Mouse (Mus musculus): ENCODE results near the gene Nudt5. TPM values are rescaled to one million over a fixed set of nuclear protein-coding genes. Genes with fewer than 3 reads are reported as not detected.
A peak's percentile ranks its signal among the peaks of the same experiment; 100 is the strongest.

Gene Nudt5
- total RNA-seq, 2 experiments from 2014 or later, result 16.3 to 19.3 TPM

DNA sequence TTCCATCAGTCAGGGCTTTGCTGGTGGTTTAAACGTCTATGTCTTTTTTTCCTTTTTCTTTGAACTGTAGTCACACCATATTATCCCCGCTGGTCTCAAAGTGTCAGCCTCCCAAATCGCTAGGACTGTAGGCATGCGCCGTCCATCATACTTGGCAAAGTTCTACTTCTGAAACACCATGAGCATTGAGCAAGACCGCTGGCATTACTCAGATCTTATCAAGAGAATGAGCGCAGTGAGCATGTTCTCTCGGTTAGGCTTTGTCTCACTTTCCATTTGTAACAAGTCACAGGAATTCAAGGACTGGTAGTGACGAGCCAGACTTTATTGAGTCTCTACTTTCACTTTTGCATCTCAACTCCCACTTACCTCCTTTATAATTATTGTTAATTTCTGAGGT, 6.3 kb downstream of the Nudt5 start:
- intact Hi-C loops (cut with DNase I), result no loop called here
- DNase-seq (ENCODE audit: extremely low spot score in 1 of 2, low spot score in 2 of 2), result no peak

DNA sequence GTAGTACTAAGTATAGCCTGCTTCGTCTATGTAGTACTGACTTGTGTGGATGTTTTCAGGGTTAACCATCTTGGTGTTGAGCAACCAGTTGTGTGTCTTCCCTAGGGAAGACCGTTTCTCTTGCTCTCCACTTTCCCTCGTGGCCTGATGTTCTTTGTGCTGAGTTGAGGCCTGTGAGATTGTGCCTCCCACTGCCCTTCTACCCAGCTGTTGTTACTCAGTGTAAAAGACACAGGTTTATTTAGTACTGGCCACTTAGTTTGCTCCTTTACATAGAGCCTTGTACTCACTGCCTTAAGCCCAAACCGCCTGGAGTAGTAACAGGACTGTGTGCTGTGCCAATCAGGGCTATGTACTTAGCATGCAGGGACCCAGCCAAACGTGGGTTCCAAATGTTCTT, 7.0 kb downstream of the Nudt5 start:
- no peak for DNase-seq (ENCODE audit: extremely low spot score in 1 of 2, low spot score in 2 of 2)
- intact Hi-C loops (cut with DNase I), result no loop called here

DNA sequence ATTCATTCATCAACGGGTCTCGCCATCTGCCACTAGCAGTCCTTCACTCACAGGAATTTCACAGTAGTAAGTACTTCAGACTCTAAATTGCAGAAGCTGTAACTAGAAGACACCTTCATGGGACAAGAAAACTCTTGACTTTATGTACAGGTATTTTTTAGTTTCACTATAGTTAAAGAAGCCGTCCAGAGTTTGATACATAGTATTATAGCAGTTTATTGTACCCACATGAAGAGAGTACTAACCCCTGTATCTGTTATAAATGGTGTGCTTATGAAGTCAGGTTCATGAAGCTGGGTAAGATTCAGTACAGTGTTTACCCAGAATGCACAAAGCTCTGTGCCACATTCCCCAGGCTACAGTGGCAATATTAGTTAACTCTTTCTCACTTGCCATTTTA, 18.0 kb downstream of the Nudt5 start, which contains the start of gene Gm13199:
Gene Gm13199 (minus strand): TSS at position 101 of the 400 bp plus-strand sequence.
- DNase-seq (ENCODE audit: extremely low spot score in 1 of 2, low spot score in 2 of 2), result no peak

DNA sequence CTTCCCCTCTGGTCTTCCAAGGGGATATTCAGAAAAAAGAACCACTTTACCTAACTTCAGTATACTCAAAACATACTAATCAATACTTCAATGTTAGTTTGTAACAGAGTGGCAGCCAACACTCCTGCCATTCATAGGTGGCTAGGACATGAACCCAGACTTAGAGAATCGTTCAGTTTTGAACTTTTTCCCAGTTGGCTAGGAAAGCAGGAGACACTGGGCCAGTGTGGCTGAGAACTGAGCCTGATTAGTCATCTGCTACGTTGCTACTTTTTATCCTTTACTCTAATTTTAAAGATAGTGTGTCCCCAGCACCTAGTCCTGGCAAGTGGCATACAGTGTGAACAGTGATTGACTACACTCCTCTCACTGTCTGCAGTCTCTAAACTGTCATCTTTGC, 22.9 kb downstream of the Nudt5 start:
- DNase-seq (ENCODE audit: extremely low spot score in 1 of 2, low spot score in 2 of 2), result no peak
- intact Hi-C loops (cut with DNase I), result no loop called here

More for the DNA sequence above, 18.0 kb downstream of the Nudt5 start, which contains the start of gene Gm13199:
- intact Hi-C loops (cut with DNase I), result no loop called here

DNA sequence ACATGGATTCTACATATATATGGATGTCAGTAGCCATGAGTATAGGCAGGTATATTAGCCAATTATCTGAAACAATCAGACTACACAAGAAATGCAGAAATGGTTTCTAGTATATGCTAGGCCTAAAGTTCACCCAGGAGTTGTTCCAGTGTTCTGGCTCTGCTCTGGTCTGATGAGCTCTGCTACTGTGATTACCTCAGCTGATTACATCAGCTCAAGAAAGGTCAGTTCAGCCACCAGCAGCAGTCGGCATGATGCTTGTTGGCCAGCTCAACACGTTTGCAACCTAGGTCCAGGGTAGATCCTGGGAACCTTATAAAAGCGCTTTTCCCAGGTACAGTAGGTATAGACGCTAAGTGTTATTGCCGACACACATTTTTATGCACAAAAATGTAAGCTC, 24.9 kb downstream of the Nudt5 start:
- no peak for DNase-seq (ENCODE audit: extremely low spot score in 1 of 2, low spot score in 2 of 2)
- intact Hi-C loops (cut with DNase I), result no loop called here

DNA sequence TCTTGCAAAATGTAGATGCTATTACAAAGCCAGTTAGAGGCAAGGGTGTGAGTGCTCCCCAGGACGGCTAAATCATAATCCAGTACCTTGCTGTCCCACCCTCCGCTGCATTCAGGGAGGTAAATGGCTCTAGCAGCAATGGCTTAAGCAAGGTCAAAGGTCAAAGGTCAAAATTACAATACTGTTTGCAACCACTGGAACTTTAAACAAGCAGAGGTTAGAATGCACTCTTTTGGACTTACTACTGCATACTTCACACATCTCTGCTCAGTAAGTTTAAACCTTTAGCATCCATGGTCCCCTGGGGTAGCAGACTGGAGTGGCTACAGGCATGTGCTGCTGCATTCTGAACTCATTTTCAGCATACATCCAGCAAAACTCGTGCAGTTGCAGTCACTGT, 32.6 kb downstream of the Nudt5 start:
- intact Hi-C loops (cut with DNase I), result no loop called here

DNA sequence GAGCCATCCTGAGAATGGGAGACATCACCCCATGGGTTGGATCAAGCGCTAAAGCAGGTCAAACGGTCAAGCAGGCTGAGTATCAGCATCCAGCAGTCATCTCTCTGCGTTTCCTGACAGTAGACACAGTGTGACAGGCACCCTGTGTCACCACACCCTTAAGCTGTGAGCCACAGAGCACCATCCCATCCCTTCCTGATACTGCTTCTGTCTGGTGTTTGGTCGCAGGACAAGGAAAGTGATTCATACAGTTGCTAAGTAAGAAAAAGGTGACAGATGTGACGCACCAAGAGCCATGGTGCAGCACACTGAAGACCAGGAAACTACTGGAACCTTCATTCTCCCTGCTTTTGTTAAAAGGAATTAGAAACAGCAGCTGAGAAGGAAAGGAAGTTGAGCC, 44.0 kb downstream of the Nudt5 start:
- intact Hi-C loops (cut with DNase I), result no loop called here
- DNase-seq (ENCODE audit: extremely low spot score in 1 of 2, low spot score in 2 of 2), result no peak

More for the DNA sequence above, 32.6 kb downstream of the Nudt5 start:
- no peak for DNase-seq (ENCODE audit: extremely low spot score in 1 of 2, low spot score in 2 of 2)

DNA sequence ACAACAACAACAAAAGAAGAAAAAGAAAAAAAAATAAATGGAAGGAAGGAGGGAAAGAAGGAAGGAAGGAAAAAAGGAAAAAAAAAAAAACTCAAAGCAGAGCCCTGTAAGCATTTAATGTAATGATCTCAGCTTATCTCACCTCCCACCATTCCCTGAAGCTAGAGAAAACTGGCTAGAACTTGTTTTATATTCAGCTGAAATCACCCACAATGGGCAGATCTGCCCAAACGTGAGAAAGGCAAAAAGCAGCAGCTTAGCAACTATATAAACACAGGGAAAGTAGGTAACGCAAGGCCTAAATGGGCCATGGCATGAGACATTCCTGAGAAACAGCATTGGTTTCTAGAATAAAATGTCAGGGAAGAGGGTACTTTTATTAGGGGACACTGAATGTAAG, 44.6 kb downstream of the Nudt5 start:
- no peak for DNase-seq (ENCODE audit: extremely low spot score in 1 of 2, low spot score in 2 of 2)
- intact Hi-C loops (cut with DNase I), result no loop called here

DNA sequence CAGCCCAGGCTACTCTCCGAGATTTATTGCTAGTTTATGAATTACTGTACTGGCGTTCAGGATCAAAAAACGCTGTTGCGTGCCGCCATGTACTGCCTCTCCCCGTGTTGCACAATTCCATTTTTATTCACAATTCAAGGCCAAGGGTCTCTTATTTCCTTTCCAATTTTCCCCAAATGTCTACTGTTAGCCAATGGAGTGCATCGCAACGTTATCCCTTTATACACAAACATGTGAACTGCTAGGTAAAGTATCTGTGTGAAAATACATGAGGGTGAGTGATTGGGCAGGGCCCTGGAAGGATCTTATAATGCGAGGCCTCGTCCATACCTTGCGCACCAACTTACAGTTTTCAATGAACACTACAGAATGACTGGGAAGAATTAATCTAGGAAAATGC, 49.5 kb downstream of the Nudt5 start:
- DNase-seq (ENCODE audit: extremely low spot score in 1 of 2, low spot score in 2 of 2), result no peak
- intact Hi-C loops (cut with DNase I), result no loop called here

DNA sequence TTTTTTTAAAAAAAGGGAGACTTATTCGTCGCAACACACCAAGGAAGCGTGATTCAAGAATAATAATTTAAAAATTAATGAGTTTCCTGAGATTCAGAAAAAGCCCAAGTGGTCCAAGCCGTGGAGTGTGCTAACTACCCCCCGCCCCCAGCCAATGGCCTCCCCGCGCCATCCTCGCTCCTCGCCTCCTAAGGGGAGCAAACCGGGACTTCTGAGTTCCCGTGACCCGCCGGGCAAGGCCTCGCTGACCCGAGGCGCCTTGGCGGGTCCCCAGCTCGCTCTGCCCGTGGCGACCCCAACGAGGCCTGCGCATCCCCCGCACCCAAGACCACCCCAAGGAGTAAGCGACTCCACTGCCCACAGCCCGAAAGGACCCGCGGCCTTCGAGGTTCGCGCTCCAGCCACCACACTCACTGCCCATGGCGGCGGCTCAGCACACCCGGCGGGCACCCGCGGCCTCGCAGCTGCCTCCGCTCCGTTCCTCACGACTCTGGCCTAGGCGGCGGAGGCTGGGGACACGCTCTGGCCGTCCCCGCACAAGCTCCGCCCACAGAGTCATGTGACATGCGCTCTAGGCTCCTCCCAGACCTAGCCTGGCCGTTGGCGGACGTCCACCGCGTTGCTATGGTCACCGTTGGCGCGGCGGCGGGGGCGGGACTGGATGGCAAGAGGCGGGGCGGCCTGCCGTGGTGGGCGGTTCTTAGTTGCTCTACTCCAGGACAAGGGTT, 50.2 kb downstream of the Nudt5 start, which contains the start of gene Sec61a2:
Gene Sec61a2 (minus strand): TSS at position 590 of the 728 bp plus-strand sequence.
- DNase-seq (ENCODE audit: extremely low spot score in 1 of 2, low spot score in 2 of 2), result peak; percentile 98 to 99
- intact Hi-C loops (cut with DNase I), result no loop called here

DNA sequence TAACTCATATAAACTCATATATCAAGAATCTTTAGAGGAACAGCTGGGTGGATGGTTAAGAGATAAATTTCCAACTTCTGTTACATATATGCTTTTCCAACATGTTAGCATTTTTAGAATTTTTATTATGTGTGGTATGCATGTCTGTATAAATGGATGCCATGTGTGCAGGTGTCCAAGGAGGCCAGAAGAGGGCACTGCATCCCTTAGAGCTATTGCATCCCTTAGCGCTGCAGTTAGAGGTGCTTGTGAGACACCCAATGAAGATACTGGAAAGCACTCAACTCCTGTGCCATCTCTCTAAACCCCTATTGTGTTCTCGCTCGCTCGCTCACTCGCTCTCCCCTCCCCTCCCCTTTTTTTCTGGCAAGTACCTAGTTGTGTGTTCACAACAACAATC, 55.3 kb downstream of the Nudt5 start:
- intact Hi-C loops (cut with DNase I), result no loop called here
- peak in 1 of 2 experiments; percentile 33 for DNase-seq (ENCODE audit: extremely low spot score in 1 of 2, low spot score in 2 of 2)

DNA sequence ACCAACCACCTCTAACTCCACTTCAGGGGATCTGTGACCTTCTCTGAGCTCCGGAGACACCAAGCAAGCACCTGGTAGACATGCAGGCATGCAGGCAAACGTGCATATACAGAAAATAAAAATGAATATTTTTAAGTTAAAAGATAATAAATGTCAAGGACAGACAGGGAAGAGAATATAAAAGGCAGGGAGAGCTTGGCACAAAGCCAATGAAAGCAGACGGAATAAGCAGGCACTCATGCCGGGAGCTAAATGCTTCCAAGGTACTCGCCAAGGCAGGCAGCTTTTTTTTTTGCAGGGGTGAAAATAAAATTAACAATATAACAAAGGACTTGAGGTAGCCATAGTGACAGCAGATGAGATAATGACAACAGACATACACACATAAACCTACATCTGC, 61.3 kb downstream of the Nudt5 start:
- DNase-seq (ENCODE audit: extremely low spot score in 1 of 2, low spot score in 2 of 2), result peak; percentile 29 to 41
- intact Hi-C loops (cut with DNase I), result no loop called here

DNA sequence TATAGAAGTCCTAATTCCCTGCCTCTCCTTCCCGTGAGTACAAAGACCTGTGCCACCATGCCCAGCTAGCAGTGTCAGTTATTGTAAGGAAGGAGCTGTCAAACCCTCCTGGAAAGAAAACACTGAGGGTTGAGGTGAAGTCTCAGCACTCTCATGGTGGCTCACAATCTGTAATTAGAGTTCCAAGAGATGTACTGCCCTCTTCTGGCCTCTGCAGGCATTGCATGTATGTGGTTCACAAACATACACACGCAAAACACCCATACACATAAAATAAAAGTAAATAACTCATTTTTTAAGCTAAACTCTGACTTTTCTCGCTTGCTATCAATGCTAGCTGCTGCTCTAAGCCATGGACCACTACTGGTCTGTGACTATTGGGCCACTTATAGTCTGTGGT, 61.8 kb downstream of the Nudt5 start:
- DNase-seq (ENCODE audit: extremely low spot score in 1 of 2, low spot score in 2 of 2), result peak in 1 of 2 experiments; percentile 37
- intact Hi-C loops (cut with DNase I), result no loop called here

DNA sequence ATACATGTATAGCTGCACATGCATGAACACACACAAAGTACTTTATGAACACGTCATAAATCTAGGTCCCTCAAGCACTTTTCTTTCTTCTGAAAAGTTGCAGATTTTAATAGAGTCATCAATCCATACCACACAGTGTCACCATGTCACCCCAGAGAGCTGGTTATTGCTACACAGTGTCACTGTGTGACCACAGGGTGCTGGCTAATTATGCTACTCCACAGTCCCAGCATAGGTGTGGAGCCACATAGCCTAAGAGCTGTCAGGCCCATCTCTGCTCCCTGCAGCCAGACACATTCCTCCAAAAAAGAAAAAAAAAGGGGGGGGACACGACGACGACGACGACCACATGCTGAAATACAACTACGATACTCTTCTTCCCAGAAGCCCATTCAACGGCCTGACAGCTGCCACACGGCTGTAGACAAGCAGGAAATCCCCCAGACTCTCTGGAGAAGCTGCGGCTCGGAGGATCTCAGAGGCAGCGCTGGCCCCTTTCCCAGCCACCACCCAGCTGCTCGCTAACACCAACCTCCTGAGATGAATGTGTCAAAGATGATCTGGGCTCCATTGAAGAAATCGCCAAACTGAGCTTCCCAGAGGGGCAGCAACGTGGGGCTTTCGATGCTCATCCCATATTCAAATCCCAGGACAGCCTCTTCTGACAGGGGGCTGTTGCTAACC, 66.6 kb downstream of the Nudt5 start:
- intact Hi-C loops (cut with DNase I), result no loop called here
- peak in 1 of 2 experiments; percentile 41 for DNase-seq (ENCODE audit: extremely low spot score in 1 of 2, low spot score in 2 of 2)

Other genes starting within 250 kb of the Nudt5 start
- 100 to 1,000 TPM in 1 of 2 experiments, 10 to 100 TPM in 1; 99.2 to 101 TPM for gene Camk1d, start 130.5 kb upstream of the Nudt5 start, total RNA-seq (2021)
- 100 to 1,000 TPM; 119 to 123 TPM for gene Cdc123, start 145 bp downstream of the Nudt5 start, total RNA-seq (2021)
- under 1 TPM; 0.49 to 0.67 TPM for gene Gm13199, start 17.9 kb downstream of the Nudt5 start, total RNA-seq (2021)
- 100 to 1,000 TPM; 118 to 119 TPM for gene Sec61a2, start 50.4 kb downstream of the Nudt5 start, total RNA-seq (2021)
- gene Dhtkd1, start 97.8 kb downstream of the Nudt5 start, total RNA-seq (2021), result 1 to 10 TPM; 8.0 to 9.2 TPM
- gene Upf2, start 106.5 kb downstream of the Nudt5 start, total RNA-seq (2021), result 10 to 100 TPM; 15.8 to 17.6 TPM

All from left cerebral cortex, postnatal 10 days (tissue).